Mouse (Mus musculus): ENCODE data around the gene Phlda2.
"Not testable (repeated sequence)": the region's sequence is repeated elsewhere in the genome, so short reads cannot be mapped to it uniquely, and the experiment has no call there.

Phlda2 gene

DNA sequence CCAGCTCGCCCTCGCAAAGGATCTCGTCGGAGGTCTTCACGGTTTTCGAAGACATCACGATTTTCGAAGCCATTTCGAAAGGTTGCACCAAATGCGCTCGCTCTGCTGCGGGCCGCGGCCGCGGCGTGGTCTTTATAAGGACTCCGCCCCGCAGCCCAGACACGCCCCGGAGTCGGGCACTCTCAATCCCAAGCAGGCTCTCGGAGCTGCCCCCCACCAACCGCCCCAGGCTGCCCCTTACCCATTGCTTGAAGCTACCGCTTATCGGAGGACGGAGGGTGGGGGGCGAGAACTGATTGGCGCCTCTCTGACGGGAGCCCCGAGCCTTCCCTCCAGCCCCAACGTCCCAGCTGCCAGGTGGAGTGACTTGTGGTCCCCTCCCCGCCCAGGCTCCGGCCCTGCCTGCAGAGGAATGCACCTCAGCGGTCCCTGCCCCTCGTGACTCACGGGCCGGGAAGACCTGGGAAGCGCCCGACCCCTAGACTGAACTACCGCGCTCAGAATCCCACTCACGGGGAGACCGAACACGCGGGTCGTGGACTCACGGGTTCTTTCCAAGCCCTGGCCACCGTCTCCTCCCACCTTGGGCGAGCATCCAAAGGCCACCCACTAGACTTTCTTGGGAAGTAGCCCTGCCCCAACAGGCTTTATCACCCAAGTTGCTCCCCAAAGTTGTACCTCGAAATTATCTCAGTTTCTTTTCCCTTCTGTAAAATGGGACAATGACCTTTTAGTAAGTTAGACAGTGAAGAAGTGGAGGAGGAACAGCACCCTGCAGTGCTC is at the start of gene Phlda2:
TSS of gene Phlda2 (minus strand) at position 733 of the 783 bp plus-strand sequence.
- no peak for DNase-seq (ENCODE audit: low read depth, low spot score)

DNA sequence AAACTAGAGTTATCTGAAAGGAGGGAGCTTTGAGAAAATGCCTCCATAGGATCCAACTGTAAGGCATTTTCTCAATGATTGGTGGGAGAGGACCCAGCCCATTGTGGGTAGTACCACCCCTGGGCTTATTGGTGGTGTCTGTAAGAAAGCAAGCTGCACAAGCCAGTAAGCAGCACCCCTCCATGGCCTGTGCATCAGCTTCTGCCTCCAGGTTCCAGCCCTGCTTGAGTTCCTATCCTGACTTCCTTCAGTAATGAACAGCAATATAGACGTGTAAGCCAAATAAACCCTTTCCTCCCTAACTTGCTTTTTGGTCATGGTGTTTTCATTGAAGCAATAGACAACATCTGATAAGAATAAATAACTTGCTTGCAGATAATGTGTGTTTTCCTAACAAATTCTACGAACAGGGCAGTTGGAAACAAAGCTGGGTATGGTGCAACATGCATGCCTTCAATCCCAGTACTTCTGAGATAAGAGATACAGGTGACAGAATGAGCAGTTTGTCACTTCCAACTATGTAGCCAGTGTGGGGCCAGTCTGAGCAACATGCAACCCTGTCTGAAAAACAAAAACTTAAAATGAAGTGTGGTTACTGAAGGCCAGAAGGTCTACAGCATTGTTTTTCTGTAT is 46.8 kb upstream of the Phlda2 start:
- no peak for DNase-seq (ENCODE audit: low read depth, low spot score)

DNA sequence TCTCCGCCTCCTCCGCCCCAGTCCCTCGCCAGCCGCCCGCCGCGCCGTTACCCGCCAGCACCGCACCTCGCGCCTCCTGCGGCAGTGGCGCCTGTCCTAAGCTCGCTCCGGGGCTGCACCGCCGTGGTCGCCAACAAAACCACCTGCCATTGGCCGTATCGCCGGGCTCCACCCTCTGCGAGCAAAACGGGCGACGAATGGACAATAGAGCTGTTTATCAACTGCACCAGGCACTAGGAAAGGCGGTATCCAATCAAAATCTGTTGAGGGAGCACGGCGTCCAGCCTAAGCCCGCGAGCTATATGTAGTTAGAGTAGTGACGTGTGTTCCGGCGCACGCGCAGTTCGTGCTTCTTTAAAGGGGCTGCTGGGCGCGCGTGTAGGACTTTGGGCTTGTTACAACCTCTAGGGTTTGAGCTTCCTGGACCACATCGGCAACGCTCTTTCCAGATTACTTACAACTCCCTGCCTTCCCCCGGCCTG is 46.1 kb upstream of the Phlda2 start, which contains the start of gene Nap1l4:
TSS of gene Nap1l4 (minus strand) at position 131 of the 482 bp plus-strand sequence.
- DNase-seq (ENCODE audit: low read depth, low spot score): peak; percentile 99

DNA sequence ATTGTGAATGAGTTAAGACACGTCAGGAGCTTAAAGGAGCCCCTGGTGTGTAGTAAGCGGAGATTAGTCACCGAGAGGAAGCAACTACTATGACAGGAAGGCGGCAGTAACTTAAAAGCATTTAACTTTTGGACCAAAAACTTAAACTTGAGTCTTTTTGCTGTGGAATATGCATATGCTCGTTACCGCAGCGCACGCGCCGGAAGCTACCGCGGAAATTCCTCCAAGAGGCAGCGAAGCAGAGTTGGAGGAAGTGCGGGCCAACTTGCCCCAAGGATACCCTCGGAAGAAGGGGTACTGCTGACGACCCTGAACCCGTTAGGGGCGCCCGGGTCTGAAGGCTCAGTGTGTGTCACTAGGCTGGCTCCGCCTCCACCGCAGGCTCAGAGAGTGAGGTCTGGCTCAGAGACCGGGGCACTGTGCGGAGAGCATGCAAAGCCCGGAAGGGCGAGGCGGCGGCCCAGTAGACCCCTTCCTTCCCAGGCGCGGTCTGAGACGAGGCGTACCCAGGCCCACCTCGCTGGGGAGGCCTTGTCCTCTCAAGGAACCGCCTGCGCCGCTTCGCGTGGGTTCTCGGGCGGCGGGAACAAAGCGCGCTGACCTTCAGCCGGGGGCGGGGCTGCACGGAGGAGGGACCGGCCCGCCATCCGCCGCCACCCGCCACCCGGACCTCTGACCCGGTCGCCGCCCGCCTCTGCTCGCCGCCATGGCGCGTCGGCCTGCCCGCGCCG is 45.4 kb upstream of the Phlda2 start:
- peak; percentile 53 for DNase-seq (ENCODE audit: low read depth, low spot score)

DNA sequence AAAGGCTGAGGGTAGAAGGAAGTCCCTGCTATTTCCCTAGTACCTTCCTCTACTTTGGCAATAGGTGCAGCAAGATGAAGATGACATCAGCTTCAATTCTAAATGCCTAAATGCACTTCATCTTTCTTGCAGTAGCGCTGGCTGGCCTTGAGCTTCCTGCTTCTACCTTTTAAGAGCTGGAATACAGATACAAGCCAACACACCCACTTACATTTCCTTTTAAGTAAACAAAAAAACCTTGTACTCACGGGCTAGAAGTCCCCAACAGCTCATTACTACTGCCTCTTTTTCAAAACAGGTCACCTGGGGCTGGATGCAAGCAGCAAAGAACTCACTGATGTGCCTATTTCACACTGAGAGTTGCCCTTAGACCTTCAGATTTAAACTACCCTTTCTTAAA is 43.6 kb upstream of the Phlda2 start:
- DNase-seq (ENCODE audit: low read depth, low spot score): no peak

DNA sequence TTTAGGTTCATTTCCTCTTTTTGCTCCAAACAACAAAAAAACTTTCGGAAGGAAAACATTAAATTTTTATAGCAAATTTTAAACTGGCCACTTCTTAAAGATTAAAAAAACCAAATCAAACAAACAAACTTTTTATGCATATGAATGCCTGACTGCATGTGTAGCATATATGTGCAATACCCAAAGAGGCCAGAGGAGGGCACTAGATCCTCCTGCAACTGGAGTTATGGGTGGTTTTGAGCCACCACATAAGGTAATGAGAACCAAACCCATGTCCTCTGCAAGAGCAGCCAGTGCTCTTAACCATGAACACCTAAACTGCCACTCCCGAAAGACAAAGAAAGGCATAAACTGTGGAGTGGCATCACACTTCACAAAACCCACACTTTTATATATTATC is 41.4 kb upstream of the Phlda2 start:
- peak; percentile 64 for DNase-seq (ENCODE audit: low read depth, low spot score)

DNA sequence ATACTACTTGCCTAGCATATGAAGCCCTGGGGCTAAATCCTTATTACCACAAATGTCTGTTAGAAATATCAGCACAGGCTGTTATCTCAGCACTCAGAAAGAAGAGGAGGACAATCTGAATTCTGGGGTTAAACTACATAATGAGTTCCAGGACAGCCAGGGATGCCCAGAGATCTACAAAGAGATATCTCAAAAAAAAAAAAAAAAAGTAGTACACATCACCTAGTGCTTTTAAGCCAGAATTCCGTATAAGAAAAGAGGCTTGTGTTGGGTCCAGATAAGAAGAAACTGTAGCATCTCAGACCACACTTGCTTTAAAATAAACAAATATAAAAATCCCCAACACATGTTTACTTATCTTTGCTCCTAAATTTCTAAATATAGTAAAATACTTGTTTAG is 35.7 kb upstream of the Phlda2 start:
- peak; percentile 33 for DNase-seq (ENCODE audit: low read depth, low spot score)

DNA sequence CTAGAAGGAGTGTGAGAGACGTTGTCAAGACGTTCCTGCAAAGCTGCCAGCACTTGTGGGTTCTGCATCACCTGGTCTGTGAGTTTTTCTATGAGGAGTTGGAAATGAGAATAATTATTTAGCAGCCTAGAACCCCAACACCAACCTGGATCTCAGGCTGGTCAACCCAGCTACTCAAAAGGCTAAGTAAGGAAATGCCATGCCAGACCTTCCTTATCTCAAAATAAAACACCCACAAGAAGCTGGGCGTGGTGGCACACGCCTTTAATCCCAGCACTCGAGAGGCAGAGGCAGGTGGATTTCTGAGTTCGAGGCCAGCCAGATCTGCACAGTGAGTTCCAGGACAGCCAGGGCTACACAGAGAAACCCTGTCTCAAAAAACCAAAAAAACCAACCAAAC is 35.3 kb upstream of the Phlda2 start:
- DNase-seq (ENCODE audit: low read depth, low spot score): not testable (repeated sequence)

DNA sequence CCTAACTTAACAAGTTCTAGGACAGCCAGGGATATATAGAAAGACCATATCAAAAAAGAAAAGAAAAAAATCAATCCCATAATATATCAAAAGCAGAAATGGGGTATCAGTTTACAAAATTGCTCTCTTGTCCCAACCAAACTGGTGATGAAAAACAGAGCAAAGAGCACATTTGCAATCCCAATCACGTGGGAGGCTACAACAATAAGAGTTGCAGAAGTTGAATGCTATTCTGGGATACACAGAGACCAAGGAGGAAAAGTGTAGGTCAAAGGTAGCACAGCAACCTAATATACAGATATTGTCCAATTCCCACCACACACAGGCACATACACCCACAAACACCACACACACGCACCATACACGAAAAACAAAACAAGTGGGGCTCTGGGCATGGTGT is 33.3 kb upstream of the Phlda2 start:
- no peak for DNase-seq (ENCODE audit: low read depth, low spot score)

DNA sequence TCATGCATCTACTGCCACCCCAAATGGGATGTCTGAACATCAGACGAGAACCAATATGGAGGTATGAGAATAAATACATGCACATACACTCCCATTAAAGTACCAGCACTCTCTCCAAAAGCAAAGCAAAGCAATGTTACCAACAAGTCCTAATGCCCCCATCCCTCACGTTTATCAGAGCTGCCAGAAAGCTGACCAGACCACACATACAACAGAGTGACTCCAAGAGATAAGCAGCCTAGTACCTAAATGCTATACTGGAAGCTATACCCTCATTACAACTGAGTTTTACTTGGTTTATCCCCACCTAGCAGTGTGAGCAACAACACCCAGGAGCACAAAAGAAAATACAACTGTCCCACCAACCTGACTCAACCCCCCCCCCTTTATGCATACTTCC is 30.3 kb upstream of the Phlda2 start:
- no peak for DNase-seq (ENCODE audit: low read depth, low spot score)

DNA sequence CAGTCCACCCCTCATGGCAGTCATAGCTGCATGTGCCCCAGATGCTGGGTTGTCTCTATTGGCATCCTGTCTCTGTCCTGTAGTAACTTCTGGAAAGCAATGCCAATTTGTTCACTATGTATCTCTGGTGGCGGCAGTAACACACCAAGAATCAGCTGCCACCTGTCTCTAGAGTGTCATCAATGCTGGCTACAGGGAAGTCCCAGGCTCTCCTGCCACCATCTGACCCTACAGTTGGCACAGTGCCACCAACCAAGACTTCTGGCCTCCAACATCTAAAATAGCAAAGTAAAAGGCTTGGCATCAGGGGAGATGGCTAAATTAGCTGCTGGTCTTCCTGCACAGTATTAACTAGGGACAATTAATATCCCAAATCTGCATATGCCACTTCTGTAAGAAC is 29.5 kb upstream of the Phlda2 start:
- DNase-seq (ENCODE audit: low read depth, low spot score): no peak

DNA sequence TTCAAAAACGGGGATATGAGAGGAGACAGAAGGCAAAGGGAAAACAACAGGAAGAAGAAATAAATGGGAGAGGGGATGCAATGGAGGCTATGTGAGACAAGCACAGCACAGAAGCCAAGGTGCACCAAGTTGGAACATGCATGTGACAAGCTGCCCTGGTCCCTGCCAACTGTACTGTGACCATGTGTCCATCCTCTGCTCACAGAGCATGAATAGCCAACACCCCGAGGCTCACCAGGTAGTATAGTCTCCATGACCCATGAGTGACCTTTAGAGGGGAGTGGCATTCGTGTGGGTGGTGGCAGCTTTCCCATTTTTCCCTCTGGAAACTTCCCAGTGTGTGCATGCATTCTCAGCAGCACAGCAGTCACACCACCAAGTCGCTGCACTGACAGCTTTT is 16.4 kb upstream of the Phlda2 start:
- DNase-seq (ENCODE audit: low read depth, low spot score): no peak

DNA sequence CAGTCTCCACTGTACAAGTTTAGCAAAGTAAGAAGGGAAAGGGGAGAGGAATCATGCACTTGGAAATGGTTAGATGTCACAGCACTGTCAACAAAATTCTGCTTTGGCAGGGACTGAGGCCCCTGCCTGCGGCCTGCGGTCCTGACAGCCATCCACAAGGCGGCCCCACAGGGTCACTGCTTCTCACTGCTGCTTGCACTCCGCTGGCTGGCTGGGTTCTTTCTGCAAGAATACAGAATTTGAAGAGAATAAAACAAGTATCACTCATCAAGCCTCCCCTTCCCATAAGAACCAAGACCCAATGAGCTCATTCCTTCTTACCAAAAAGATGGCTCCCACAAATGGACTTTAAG is 11.4 kb upstream of the Phlda2 start:
- DNase-seq (ENCODE audit: low read depth, low spot score): no peak

DNA sequence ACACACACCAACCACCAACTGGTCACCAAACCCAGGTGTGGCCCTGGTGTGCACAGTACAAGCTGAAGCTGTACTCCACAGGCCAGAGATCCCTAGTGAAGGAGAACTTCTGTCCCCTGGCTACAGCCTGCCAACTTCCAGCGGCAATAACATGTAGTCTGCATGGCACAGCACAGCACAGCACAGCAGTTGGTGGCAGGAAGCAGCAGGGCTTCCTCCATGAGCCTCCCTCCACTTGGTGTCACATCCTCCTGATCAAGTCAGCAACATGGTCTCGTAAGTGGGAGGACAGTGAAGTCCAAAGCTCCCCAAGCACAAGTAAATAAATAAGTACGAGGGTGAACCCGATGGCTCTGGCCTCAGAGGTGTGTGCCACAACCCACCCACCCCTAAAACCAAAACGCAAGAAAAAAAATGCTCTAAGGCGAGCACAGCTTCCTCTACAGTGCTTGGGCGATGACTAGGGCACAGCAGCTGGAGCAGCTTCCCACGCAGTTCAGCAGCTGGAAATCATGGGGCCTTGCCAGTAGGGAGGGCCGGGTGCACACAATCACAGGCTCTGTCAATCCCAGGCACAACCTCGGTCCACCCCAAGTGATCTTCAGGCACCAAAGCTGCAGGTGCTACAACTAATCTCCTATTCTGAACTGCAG is 10.9 kb upstream of the Phlda2 start:
- DNase-seq (ENCODE audit: low read depth, low spot score): no peak

DNA sequence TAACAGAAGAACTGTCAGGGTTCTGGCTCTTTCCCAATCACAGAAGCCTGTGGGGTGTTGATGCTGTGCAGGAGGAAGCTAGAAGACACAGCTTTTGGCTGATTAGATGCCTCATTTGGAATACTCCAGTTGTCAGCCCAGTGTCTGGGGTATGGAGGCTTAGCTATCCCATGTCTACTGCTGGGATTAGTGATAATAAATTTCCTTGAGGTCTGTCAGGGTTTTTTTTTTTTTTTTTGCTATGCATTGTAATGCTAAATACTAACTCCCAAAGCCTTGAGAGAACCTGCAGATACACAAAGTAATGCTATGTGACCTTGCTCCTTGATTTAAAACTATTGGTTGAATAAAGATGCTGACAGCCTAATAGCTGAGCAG is 8.4 kb upstream of the Phlda2 start:
- DNase-seq (ENCODE audit: low read depth, low spot score): no peak

DNA sequence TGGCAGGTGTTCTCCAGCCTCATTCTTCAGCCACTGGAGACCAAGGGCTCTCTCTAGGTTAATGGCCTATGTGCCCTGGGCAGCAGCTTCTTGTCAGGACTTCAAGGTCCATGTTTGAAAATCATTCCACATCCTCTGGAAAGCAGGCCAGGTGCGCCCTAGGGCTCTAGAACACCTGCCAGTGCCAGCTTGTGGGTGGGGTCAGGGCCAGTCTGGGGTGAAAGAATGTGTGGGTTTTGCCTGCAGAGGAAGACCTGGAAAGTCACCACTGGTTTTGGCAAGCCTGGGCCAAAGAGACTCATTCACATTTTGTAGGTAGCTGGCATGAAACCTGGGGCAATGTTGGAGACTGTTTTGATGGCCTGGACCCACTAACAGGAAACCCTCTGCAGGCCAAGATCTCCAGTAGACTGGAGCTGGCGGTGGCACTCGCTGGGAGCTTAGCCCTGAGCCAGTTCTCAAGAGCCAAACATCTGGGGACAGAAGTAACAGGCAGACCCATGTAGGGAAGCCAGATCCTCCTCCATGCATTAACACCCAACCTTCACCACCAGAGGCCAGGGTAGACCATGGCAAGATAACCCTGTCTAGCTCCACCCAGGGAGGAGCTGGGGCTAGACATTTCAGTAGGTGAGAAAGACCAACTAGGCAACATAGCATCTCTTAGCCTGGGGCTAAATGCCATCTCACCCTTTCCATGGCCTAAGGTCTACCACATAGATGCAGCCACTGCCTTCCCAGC is 7.8 kb upstream of the Phlda2 start:
- no peak for DNase-seq (ENCODE audit: low read depth, low spot score)

DNA sequence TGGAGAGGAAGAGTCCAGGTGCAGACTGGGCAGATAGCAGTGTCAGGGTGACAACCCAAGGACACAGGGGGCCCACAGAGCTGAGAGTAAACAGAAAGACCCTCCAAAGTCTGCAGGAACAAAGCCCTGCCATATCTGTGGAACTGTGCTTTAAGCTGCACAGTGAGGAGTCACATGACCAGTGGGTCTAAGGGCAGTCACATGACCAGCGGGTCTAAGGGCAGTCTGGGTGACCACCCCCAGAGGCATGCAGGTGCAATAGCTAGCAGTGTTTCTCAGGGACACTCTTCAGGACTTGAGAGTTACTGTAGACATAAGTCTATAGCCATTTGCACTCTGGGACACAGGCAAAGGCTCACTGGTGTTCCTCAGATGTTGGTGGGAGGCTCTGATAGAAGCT is 6.6 kb upstream of the Phlda2 start:
- DNase-seq (ENCODE audit: low read depth, low spot score): no peak

DNA sequence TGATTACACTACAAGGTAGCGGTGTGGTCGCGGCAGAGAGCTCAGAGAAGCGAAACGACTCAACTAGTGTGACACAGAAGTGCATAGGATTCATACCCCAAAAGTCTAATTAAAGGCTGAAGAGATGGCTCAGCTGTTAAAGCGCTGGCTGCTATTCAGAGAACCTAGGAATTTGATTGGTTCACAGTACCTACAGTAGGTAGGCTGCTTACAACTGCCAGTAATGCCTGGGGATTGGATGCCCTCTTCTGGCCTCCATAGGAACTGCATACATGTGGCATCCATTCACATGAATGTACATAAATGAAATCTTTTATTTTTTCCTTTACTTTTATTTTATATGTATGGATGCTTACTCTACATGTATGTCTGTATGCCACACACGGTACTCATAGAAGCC is 3.7 kb upstream of the Phlda2 start:
- peak; percentile 62 for DNase-seq (ENCODE audit: low read depth, low spot score)

DNA sequence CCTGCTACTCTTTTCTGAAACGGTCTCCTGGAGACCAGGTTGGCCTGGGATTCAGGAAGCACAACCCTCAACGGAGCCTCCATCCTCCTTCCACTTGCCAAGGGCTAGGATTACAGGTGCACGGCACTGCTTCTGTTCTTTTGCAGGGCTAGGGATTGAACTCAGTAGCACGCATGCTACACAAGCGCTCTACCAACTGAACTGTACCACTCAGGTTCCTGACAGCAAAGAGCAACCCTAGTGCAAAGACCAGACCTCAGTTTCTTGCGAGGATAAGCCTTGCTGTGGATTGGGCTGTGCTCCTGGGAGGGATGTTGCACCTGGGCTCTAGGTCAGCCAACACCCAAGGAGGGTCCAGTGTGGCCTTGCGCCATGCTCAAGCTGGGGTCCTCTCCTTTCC is 3.3 kb upstream of the Phlda2 start:
- no peak for DNase-seq (ENCODE audit: low read depth, low spot score)

DNA sequence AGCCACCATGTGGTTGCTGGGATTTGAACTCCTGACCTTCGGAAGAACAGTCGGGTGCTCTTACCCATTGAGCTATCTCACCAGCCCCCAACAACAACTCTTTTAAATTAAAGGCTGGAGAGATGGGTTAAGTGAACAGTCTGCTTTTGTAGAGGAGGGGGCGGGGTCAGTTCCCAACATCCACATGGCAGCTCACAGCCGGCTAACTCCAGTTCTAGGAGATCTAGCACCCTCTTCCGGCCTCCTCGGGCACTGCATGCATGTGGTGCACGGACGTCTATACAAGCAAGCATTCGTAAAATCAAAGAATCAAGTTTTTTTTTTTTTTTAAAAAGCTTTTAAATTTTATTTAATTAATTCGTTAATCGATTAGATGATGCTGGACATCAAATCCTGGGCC is 2.9 kb upstream of the Phlda2 start:
- peak; percentile 61 for DNase-seq (ENCODE audit: low read depth, low spot score)

DNA sequence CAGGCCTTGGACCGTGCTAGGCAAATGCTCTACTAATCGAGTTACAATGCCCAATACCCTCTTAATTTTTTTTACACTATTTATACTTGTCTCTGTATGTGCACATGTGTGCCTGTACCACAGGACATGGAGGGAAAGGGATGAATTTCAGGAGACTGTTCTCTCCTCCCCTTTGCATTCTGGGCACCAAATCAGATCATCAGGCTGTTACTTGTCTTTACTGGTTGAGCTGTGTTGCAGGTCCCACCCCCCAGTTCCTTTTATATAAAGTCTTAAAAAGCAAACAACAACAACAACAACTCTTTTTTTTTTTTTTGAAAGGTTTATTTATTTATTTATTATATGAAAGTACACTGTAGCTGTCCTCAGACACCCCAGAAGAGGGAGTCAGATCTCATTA is 2.5 kb upstream of the Phlda2 start:
- no peak for DNase-seq (ENCODE audit: low read depth, low spot score)

Measured in 3T3-L1 (cell line).